Mouse (Mus musculus) adrenal gland, postnatal 36 days (tissue): ENCODE measurements at regions not wholly inside any gene's neighbourhood (a gene's known extent, or its start where the extent isn't known, plus 50 kb on each side); places are given as distances from the start of the nearest gene placed in this dataset.

Source experiments
- DNase-seq, 2 experiments: peaks; one replicate each; pipeline ENCODE4 v3.0.0; 2021; ENCODE audit warnings: mixed read lengths in 1 of 2

DNA sequence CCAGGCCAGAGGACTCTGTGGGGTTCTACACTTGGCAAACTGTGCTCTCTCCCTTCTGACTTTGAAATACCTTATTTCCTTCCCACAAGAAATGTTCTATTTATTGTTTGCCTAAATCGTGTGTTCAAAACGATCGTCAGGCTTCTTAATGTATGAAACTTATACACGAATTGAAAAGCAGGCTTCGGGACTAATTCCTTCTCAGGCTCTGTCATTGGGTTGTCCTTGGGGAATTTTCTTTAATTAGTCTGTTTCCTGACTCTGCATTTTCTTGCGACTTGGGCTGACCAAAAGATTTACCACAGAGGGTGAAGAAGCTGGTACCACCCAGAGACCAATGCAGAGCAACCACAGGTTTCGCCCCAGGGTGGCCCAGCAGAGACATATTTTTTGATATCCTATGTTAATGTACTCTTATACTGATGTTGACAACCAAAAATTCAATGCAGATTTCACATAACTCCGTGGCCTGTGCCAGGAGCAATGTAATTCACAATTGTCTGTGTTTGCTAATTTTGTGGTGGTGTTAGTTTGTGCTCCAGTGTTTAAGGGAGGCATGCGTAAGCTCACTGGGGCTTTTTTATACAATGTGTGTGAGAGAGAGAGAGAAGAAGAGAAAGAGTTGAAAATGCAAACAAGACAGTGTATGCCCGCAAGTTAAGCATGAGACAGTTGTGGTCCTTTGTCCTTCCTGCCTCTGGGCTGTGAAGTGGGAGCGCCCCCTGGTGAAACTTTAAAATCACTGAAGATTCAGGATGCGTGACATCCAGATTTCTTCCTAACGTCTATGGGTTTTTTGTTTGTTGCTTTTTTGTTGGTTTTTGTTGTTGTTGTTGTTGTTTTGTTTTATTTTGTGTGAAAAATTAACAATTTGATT, 452.7 kb downstream of the Sox2 start:
- DNase-seq: peak; percentile 57 to 75

DNA sequence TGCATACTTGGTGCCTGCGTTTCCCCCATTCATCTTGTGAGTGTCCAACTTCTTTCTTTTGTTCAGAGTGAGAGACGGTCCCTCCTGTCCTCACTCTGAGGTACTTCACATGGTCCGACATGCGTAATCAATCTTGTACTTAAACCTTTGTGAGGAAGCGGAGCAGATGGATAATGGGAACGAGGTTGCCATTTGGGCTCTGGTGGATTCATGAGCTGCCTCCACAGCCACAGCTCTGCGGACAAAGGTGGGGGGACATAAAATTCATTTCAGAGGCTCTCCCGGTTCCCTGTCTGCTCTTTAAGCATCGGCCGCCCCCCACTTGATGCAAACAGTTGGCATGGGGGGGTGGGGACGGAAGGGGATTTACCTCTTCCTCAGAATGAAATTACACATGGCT, 454.7 kb downstream of the Sox2 start:
- no peak for DNase-seq

DNA sequence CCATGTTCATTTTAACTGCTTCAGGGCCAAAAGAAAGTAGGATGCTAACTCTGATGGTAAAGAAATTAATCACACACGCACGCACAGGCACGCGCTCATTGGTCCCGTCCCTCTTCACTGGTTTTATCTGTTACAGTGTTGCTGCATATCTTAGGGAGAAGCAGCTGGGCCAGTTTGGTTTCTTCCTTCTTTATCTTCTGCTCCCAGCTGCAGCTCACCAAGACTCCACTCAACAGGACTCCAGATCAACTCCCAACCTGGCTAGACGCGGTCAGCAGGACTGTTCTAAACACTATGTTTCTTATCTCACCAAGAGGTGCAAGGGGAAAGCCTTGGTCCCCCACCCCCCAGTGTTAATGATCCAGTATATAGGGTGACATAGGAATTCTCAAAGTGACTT, 455.9 kb downstream of the Sox2 start:
- no peak for DNase-seq

- DNase-seq: no peak
These were observed 483.3 kb downstream of the Sox2 start for GRCm38 (mm10) chr3:35133477-35133876.

DNA sequence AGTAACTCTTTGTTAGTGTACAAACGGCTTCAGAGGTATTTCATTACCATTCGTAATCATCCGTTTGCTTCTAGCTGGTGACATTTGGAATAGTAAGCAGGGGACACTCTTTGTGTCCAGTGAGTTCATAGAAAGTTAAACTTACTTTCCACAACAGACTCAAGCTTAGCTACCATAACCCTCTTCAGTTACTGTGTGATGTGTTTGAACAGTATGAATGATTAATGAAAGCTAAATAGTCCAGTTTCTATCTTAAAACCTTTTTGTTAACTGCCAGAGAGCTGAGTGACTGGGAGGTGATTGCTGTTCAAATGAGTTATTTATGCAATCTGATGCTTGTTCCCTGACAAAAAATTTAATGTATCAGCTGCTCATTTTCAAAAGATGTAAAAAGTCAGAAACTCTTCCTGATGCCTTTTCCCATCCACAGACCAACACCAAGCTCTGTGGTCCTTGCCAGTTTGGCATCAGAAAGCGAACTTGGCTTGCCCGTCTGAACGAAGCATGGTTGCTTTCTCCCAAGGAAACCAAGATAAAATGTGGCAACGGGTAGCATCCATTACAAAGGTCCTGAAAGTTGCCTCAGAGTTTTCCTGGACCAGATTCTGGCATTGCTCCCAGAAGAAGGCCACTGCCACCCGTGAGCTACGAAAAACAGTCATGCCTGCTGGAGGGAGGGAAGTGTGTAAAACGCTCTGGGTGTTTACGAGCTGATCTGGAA, 491.5 kb downstream of the Sox2 start:
- DNase-seq: peak in 1 of 2 experiments; percentile 4

GRCm38 (mm10) chr3:35142683-35143082, 492.5 kb downstream of the Sox2 start:
- no peak for DNase-seq

GRCm38 (mm10) chr3:35145569-35145968, 495.4 kb downstream of the Sox2 start:
- no peak for DNase-seq

- no peak for DNase-seq
These were observed 496.5 kb downstream of the Sox2 start for GRCm38 (mm10) chr3:35146681-35147080.

DNA sequence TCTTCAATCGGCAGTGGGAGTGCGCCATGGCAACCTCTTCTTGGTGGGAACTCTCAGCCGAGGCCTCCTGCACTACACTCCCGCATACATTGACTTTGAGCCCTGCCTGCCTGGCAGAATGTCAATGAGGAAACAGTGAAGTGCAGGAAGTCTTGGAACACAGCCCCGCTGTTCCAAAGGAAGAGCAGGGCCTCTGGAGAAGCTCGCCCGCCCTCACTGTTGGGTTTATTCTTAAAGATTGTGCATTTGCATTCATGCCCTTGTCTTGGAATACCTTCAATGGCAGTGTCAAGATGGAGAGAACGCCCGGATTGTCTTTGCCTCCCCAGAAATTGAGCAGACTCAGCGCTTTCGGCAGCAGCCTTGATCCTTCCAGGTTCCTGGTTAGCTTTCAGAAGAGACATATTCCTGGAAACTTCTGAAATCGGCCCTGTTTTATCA, 499.1 kb downstream of the Sox2 start:
- no peak for DNase-seq

DNA sequence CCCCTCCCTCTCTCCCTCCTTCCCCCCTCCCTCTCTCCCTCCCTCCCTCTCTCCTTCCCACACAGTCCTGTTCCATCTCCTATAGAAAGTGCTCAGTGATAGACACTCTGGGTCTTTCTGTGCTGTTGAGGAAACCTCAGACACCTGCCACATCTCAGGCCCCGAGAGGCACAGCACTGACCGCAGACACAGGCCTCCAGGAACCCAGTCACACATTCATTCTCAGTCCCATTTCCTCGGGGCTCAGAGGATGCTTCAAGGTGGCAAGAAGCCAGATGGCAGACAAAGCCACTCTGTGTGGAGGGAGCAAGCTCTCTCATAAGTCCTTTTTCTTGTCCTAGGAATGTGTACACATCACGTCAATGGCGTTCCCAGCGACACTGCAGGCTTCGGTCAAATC, 502.0 kb downstream of the Sox2 start:
- DNase-seq: no peak

- DNase-seq: no peak
These were observed 504.1 kb downstream of the Sox2 start for GRCm38 (mm10) chr3:35154266-35154665.

DNA sequence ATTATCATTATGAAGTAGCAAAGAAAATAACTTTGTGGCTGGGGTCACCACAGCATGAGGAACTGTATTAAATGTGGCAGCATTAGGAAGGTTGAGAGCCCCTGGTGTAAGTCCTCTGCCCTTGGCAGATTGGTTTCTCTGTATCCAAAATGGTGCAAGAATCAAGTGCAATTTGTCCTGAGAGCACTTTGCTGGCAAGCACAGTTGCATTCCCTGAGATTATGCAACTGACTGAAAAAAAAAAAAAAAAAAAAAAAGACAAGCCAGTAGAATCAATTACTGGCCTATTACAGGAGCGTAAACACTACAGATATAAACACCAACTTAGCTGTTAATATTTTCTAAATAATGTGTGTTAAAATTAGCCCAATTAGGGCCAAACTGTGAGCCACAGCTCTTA, 518.5 kb downstream of the Sox2 start:
- DNase-seq: no peak

DNA sequence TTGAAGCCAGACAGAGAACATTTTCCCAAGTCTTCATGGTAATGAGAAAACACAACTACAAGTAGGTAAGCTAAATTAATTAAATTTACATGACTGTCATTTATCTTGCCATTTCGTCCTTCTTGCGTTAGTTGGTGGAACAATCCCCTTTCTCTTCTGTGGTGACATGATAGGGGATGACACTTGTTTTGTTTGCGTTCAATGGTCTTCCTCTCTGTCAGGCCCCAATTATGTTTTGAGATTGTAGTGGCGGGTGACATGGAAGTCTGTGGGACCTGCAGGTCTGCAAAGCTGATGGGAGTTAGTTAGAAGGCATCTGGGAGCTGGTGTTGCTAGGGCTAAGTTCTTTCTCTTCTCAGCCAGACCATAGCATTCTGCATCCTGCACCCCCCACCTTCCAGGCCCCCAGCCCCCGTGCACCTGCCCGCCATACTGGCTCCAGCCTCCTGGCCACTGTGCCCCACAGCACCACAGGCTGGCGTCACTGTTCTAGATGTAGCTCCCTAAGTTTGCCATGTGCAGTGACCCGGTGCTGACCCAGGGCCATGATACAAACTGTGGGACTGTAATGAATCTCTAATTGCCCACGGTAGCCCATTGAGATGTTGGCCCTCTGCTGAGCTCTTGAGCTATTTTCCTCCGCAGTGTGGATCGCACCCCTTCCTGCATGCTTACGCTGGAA, 528.7 kb downstream of the Sox2 start:
- DNase-seq: no peak

- DNase-seq: no peak
These were observed 545.4 kb upstream of the Atp11b start for GRCm38 (mm10) chr3:35208526-35208925.

DNA sequence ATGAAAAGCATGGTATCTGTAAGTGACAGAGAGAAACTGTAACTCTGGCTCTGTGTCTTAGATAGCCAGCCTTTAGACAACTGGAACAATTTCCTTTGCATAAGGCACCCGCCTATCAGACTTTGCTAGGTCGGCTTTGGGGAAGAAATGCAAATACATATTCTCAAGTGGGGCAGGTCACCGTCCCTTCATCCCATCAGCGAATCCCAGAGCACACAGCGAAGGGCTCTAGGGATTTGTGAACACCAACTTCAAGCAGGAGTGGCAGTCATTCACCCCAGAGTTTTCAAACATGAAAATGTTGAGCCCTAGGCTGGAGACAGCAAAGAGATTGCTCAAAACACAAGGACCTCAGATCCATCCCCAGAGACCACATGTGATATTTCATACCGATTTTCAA, 534.5 kb upstream of the Atp11b start:
- no peak for DNase-seq

DNA sequence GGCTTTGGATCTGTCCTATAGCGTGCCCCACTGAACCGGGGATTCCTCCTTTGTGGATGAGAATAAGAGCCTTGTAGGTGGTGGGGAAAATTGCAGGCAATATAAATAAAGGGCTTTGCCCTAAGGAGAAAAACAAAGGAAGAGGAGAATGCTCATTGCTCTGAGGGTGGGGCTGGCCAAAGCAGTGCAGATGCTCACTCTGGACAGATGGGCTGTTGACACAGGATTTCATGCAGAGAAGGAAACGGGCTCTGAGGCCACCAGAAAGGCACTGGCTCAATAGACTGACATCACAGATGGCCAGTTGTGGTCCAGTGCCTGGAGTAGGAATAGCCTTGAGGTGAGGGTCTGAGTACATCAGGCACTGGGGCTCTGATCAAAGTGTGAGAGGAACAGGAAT, 532.7 kb upstream of the Atp11b start:
- no peak for DNase-seq

- no peak for DNase-seq
These were observed 531.7 kb upstream of the Atp11b start for GRCm38 (mm10) chr3:35222251-35222650.

GRCm38 (mm10) chr3:35225051-35225701, 528.7 kb upstream of the Atp11b start:
- DNase-seq: no peak

DNA sequence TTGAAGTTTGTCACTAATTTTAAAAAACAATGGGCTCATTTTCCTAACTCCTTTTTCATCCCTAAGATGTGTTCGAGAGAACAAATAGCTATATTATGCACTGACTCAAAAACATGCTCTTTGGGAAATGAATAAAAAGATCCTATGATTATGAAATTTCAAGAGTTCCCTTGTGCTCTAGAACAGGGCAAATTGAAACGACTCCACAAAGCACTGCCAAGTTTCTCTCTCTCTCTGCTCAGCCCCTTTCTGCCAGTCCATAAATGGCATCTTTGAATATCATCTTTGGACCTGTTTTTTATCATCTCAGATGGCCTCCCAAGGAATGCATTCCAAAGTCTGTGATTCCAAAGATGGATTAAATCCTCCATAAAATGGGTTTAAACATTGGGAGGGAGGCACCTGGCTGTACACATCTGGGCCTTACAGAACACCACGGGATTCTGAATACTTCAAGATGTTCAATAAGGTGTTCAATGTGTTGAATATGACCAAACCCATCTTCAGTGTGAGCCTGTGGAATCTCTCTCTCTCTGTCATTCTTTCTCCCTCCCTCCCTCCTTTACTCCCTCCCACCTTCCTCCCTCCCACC, 528.0 kb upstream of the Atp11b start:
- DNase-seq: no peak

DNA sequence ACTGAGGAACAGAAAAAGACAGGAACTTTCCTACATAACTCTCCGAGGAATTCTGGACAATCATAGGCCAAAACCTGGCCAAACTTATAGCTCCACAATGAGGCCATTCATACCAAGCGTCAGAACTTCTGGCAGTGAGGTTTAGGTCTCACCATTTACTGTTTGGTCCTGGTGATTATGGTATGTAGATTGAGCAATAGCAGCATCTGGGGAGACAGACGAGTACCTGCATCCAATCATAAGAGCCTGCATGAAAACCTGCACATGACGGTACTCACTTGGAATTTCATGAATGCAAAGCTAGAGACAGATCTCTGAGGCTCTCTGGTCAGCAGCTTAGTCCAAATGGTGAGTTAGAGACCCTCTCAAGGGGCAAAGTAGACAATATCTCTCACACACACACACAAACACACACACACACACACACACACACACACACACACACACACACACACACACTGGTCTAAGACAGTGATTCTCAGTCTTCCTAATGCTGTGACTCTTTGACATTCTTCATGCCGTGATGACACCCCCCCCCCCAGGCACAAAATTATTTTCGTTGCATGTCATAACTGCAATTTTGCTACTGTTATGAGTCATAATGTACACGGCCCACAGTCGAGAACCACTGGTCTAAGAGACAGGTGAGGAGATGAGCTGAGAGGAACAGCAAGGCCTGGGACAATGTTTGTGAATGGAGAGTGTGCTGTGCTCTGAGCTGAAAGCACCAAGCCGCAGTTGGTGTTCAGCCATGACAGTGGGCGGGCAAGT, 522.6 kb upstream of the Atp11b start:
- DNase-seq: no peak

GRCm38 (mm10) chr3:35232487-35232886, 521.4 kb upstream of the Atp11b start:
- no peak for DNase-seq
